Mouse (Mus musculus) thymus, postnatal 36 days (tissue): Measurements from ENCODE around the gene Trp63.
"Not testable (repeated sequence)": the region's sequence is repeated elsewhere in the genome, so short reads cannot be mapped to it uniquely, and the experiment has no call there.

ENCODE experiments used
- DNase-seq, 2 experiments: peaks; one replicate each; pipeline ENCODE4 v3.0.0; 2022; ENCODE audit warnings: mixed read lengths in 2 of 2

Gene Trp63

GRCm38 (mm10) chr16:25683531-25684248 is at the start of gene Trp63:
Trp63 (plus strand) TSS chr16:25683763.
- no peak for DNase-seq

GRCm38 (mm10) chr16:25644716-25645115 is 38.8 kb upstream of the Trp63 start:
- DNase-seq = not testable (repeated sequence)

GRCm38 (mm10) chr16:25660510-25661235 is 22.9 kb upstream of the Trp63 start:
- DNase-seq = no peak

GRCm38 (mm10) chr16:25663116-25663515 is 20.4 kb upstream of the Trp63 start:
- no peak for DNase-seq

GRCm38 (mm10) chr16:25673861-25674440 is 9.6 kb upstream of the Trp63 start:
- DNase-seq = no peak

GRCm38 (mm10) chr16:25680369-25680768 is 3.2 kb upstream of the Trp63 start:
- no peak for DNase-seq

- DNase-seq = no peak
These were observed 1.0 kb upstream of the Trp63 start for GRCm38 (mm10) chr16:25682533-25682932.

GRCm38 (mm10) chr16:25684572-25684971 is 1.0 kb downstream of the Trp63 start:
- no peak for DNase-seq

- no peak for DNase-seq
These were observed 7.0 kb downstream of the Trp63 start for GRCm38 (mm10) chr16:25690612-25691011.

GRCm38 (mm10) chr16:25701252-25701651 is 17.7 kb downstream of the Trp63 start:
- DNase-seq = no peak

GRCm38 (mm10) chr16:25706260-25706659 is 22.7 kb downstream of the Trp63 start:
- no peak for DNase-seq

GRCm38 (mm10) chr16:25715790-25716189 is 32.2 kb downstream of the Trp63 start:
- no peak for DNase-seq

GRCm38 (mm10) chr16:25723131-25723530 is 39.6 kb downstream of the Trp63 start:
- no peak for DNase-seq

- no peak for DNase-seq
These were observed 43.4 kb downstream of the Trp63 start for GRCm38 (mm10) chr16:25727001-25727400.

GRCm38 (mm10) chr16:25727957-25728506 is 44.5 kb downstream of the Trp63 start:
- DNase-seq = no peak

GRCm38 (mm10) chr16:25736912-25737311 is 53.3 kb downstream of the Trp63 start:
- no peak for DNase-seq

- no peak for DNase-seq
These were observed 54.1 kb downstream of the Trp63 start for GRCm38 (mm10) chr16:25737623-25738050.

- no peak for DNase-seq
These were observed 63.2 kb downstream of the Trp63 start for GRCm38 (mm10) chr16:25746807-25747206.

- no peak for DNase-seq
These were observed 68.3 kb downstream of the Trp63 start for GRCm38 (mm10) chr16:25751866-25752265.

- DNase-seq = no peak
These were observed 74.5 kb downstream of the Trp63 start for GRCm38 (mm10) chr16:25758108-25758507.

GRCm38 (mm10) chr16:25765549-25765948 is 82.0 kb downstream of the Trp63 start:
- no peak for DNase-seq

GRCm38 (mm10) chr16:25774611-25775010 is 91.0 kb downstream of the Trp63 start:
- no peak for DNase-seq

GRCm38 (mm10) chr16:25777501-25777900 is 93.9 kb downstream of the Trp63 start:
- DNase-seq = no peak

GRCm38 (mm10) chr16:25779964-25780363 is 96.4 kb downstream of the Trp63 start:
- no peak for DNase-seq
